Mouse (Mus musculus) CH12.LX (cell line): ENCODE results near the gene Rnf151. TPM values are rescaled to one million over a fixed set of nuclear protein-coding genes. Genes with fewer than 3 reads are reported as not detected.

Source experiments
- DNase-seq: peaks from one replicate; pipeline ENCODE4 v3.0.0-alpha.2; 2013; ENCODE audit errors: extremely low read depth
- H3K27ac ChIP-seq: 2 replicates; pipeline ENCODE4 v1.5.1; 2012; ENCODE audit warnings: low read depth, mild to moderate bottlenecking, control low read depth, moderate library complexity; ENCODE audit not compliant: insufficient read depth
- H3K27me3 ChIP-seq: replicated peaks from 2 replicates; pipeline ENCODE3; 2012; ENCODE audit warnings: inconsistent platforms
- H3K36me3 ChIP-seq, 2 experiments: replicated peaks in 1 of 2; 2 replicates each; pipeline versions ENCODE3 to v1.6.1; 2012; ENCODE audit warnings: inconsistent platforms in 1 of 2, low read length in 1 of 2, mild to moderate bottlenecking in 1 of 2, mixed read lengths in 1 of 2, moderate library complexity in 1 of 2; ENCODE audit not compliant: control insufficient read depth in 1 of 2, insufficient read depth in 1 of 2
- H3K4me1 ChIP-seq, 2 experiments: 2 replicates each; pipeline ENCODE4 v1.6.1; 2012; ENCODE audit warnings: inconsistent platforms in 1 of 2, moderate library complexity in 1 of 2; ENCODE audit not compliant: insufficient read depth in 2 of 2, control insufficient read depth in 1 of 2
- H3K4me2 ChIP-seq: 2 replicates; pipeline ENCODE4 v1.6.1; 2012; ENCODE audit warnings: low read depth, mild to moderate bottlenecking, control low read depth; ENCODE audit not compliant: poor library complexity, insufficient read depth, severe bottlenecking
- H3K4me3 ChIP-seq, 3 experiments: fragments of 150-350 bp in 1 of 3; sonication (generic) in 1 of 3; replicated peaks in 1 of 3; 2 replicates each; pipeline versions ENCODE3 to v1.5.1; 2011 to 2012; ENCODE audit warnings: low read depth in 2 of 3, low read length in 2 of 3, mild to moderate bottlenecking in 2 of 3, moderate library complexity in 2 of 3, control low read depth in 1 of 3, improper control_type of control experiment in 1 of 3, inconsistent platforms in 1 of 3, mixed read lengths in 1 of 3; ENCODE audit not compliant: poor library complexity in 1 of 3
- H3K79me2 ChIP-seq: replicated peaks from 2 replicates; pipeline ENCODE4 v1.6.1; 2012; ENCODE audit warnings: mild to moderate bottlenecking, moderate library complexity; ENCODE audit not compliant: control insufficient read depth, poor library complexity, insufficient read depth, severe bottlenecking; ENCODE audit errors: extremely low read depth
- H3K9ac ChIP-seq: 2 replicates; pipeline ENCODE4 v1.6.1; 2012; ENCODE audit warnings: low read depth, mild to moderate bottlenecking, control low read depth, moderate library complexity; ENCODE audit not compliant: insufficient read depth
- H3K9me3 ChIP-seq: replicated peaks from 2 replicates; pipeline ENCODE3; 2012; ENCODE audit warnings: low read length, inconsistent platforms, mixed read lengths
- CTCF ChIP-seq, 2 experiments: IDR thresholded peaks in 1 of 2; conservative IDR thresholded peaks in 1 of 2; 2 replicates each; pipeline ENCODE4 v1.5.1; 2011 to 2012; ENCODE audit warnings: low read depth in 2 of 2, low read length in 2 of 2, improper control_type of control experiment in 1 of 2, inconsistent platforms in 1 of 2, mild to moderate bottlenecking in 1 of 2, moderate library complexity in 1 of 2
- GABPA ChIP-seq: IDR thresholded peaks from 2 replicates; pipeline ENCODE4 v1.6.1; 2012; ENCODE audit warnings: low read depth, low read length, improper control_type of control experiment, inconsistent platforms; ENCODE audit not compliant: insufficient replicate concordance
- JUND ChIP-seq: conservative IDR thresholded peaks from 2 replicates; pipeline ENCODE4 v1.6.1; 2011; ENCODE audit warnings: low read depth, low read length, improper control_type of control experiment
- MAX ChIP-seq: IDR thresholded peaks from 2 replicates; pipeline ENCODE4 v1.6.1; 2011; ENCODE audit warnings: low read length, improper control_type of control experiment
- MEF2A ChIP-seq: IDR thresholded peaks from 2 replicates; pipeline ENCODE4 v1.6.1; 2014; ENCODE audit warnings: low read depth, mild to moderate bottlenecking, inconsistent platforms, low read length, improper control_type of control experiment, borderline replicate concordance
- MYC ChIP-seq: IDR thresholded peaks from 2 replicates; pipeline ENCODE4 v1.6.1; 2011; ENCODE audit warnings: low read depth, mild to moderate bottlenecking, improper control_type of control experiment, low read length
- POLR2AphosphoS2 ChIP-seq: IDR thresholded peaks from 2 replicates; pipeline ENCODE4 v1.6.1; 2011; ENCODE audit warnings: low read depth, low read length, improper control_type of control experiment
- RAD21 ChIP-seq: IDR thresholded peaks from 2 replicates; pipeline ENCODE4 v1.6.1; 2011; ENCODE audit warnings: low read depth, mild to moderate bottlenecking, low read length, improper control_type of control experiment, moderate library complexity
- SMC3 ChIP-seq: IDR thresholded peaks from 2 replicates; pipeline ENCODE4 v1.6.1; 2011; ENCODE audit warnings: low read depth, low read length, improper control_type of control experiment
- TCF12 ChIP-seq: IDR thresholded peaks from 2 replicates; pipeline ENCODE4 v1.6.1; 2014; ENCODE audit warnings: low read depth, mild to moderate bottlenecking, inconsistent platforms, low read length, improper control_type of control experiment
- UBTF ChIP-seq: IDR thresholded peaks from 2 replicates; pipeline ENCODE4 v1.6.1; 2012; ENCODE audit warnings: low read depth, mild to moderate bottlenecking, inconsistent platforms, low read length, improper control_type of control experiment, moderate library complexity
- USF1 ChIP-seq: IDR thresholded peaks from 2 replicates; pipeline ENCODE4 v1.6.1; 2014; ENCODE audit warnings: low read depth, mild to moderate bottlenecking, inconsistent platforms, low read length, improper control_type of control experiment
- ZC3H11A ChIP-seq: IDR thresholded peaks from 2 replicates; pipeline ENCODE4 v1.6.1; 2012; ENCODE audit warnings: low read depth, mild to moderate bottlenecking, inconsistent platforms, low read length, improper control_type of control experiment
- ZNF384 ChIP-seq: IDR thresholded peaks from 2 replicates; pipeline ENCODE4 v1.6.1; 2012; ENCODE audit warnings: low read depth, low read length, improper control_type of control experiment, inconsistent platforms
- dilution Hi-C: fragments of 300-500 bp; cut with MboI; formaldehyde crosslinking; loops from 2 replicates; pipeline ENCODE4 v1.14.3; 2020; ENCODE audit warnings: low sequenced_read_pairs; ENCODE audit not compliant: extremely low pct_unique_long_range_greater_than_20kb, extremely low pct_ligation_motif_present
- in situ Hi-C: fragments of 300-500 bp; cut with MboI; formaldehyde crosslinking; loops from 3 replicates; pipeline ENCODE4 v1.14.3; 2019; ENCODE audit warnings: low sequenced_read_pairs, low pct_ligation_motif_present, low pct_unique_long_range_greater_than_20kb, mixed read lengths
- polyA plus RNA-seq: library from polyadenylated mRNA; unstranded; fragments of >175 nt; gene quantifications from 2 replicates; pipeline ENCODE4 v1.2.1, GENCODE M21; 2012; ENCODE audit warnings: low read depth; ENCODE audit not compliant: insufficient read length
- total RNA-seq, 2 experiments: library from RNA; depleted of rRNA; stranded (reverse); fragments of 300-350 nt in 1 of 2; fragments of >200 nt in 1 of 2; gene quantifications; 2 replicates each; pipeline ENCODE4 v1.2.3; 2012 to 2014

The Rnf151 gene
- total and polyA plus RNA-seq, 3 experiments: 0.34 to 0.59 TPM; not detected in 1

- Histone ChIP-seq H3K79me2 (no peaks in the 10 kb centered on the region), H3K4me2 (no peak overlapping the region), H3K4me3 (no peak overlapping the region), H3K4me1 (peaks cover 0 to 10% of the 10 kb centered on the region in 2 experiments; a peak in 1 of 4 replicates), H3K36me3 (peaks cover 2 to 12% of the 10 kb centered on the region in 2 experiments), H3K9ac (no peak overlapping the region), H3K9me3 (no peaks in the 10 kb centered on the region), H3K27me3 (peaks cover 52% of the 10 kb centered on the region), H3K27ac (no peak overlapping the region)
- TF ChIP-seq TCF12 (no peak), USF1 (no peak), MEF2A (no peak), GABPA (no peak), ZC3H11A (no peak), POLR2AphosphoS2 (no peak), JUND (no peak)
- in situ Hi-C loops (no loop called here), dilution Hi-C loops (no loop called here)
- no peak for DNase-seq
Observed at GRCm38 (mm10) chr17:24746986-24747385, 29.1 kb upstream of the Rnf151 start.

- Histone ChIP-seq H3K9me3 (no peaks in the 10 kb centered on the region), H3K9ac (no peak overlapping the region), H3K4me3 (no peak overlapping the region), H3K27ac (no peak overlapping the region), H3K27me3 (peaks cover 41% of the 10 kb centered on the region), H3K4me2 (no peak overlapping the region), H3K79me2 (no peaks in the 10 kb centered on the region), H3K36me3 (peaks cover 2 to 22% of the 10 kb centered on the region in 2 experiments), H3K4me1 (peaks cover 0 to 10% of the 10 kb centered on the region in 2 experiments; a peak in 1 of 4 replicates)
- dilution Hi-C loops: no loop called here
- in situ Hi-C loops: no loop called here
- peak; percentile 90 for DNase-seq
- TF ChIP-seq SMC3: peak; percentile 88
- TF ChIP-seq UBTF: no peak
- TF ChIP-seq CTCF (conservative IDR thresholded peaks at IDR 0.05 in 1 of 2, IDR thresholded peaks at IDR 0.05 in 1 of 2; ENCODE audit: low read depth in 2 of 2, low read length in 2 of 2): peak; percentile 78 to 96
- TF ChIP-seq MYC: peak; percentile 72; the same call in 1 of the 2 replicates
- peak; percentile 97 for TF ChIP-seq RAD21
- TF ChIP-seq MAX: peak; percentile 49; the same call in 1 of the 2 replicates
- TF ChIP-seq ZNF384: no peak
Observed at GRCm38 (mm10) chr17:24745526-24746497, 27.9 kb upstream of the Rnf151 start.
